ENCODE assay signal across 8 mouse cellular contexts in the genomic region with DNA sequence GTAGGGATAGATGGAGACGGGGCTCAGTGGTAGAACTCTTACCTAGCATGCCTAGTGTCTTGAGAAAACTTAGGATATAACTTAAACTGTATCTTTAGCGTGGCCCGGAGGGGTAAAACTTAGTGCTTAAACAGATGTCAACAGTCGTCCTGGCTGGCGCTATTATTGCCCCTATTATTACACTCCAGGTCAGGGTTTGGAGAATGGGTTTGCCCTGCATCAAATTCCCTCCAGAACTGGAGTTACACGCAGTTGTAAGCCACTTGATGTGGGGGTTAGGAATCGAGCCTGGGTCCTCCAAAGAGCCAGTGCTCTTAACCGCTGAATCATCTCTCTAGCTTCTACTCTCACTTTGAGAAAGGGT. TPM values are rescaled to one million over a fixed set of nuclear protein-coding genes. Genes with fewer than 3 reads are reported as not detected.
DNase-seq lines count a peak whose midpoint lies in the region; ATAC-seq and TF ChIP-seq lines count a peak whose summit lies in the region.

No protein-coding gene starts in this region.

- ATAC-seq in heart, embryonic 14.5 days (ENCODE audit: insufficient number of reproducible peaks, insufficient read depth, low FRiP score, low read depth), result no peak
- no peak for ATAC-seq in G1E (ENCODE audit: extremely low read depth, insufficient number of reproducible peaks, low FRiP score, poor library complexity, severe bottlenecking)
- ATAC-seq in forebrain, embryonic 15.5 days (replicated peaks), result peak; percentile 53; the same call in 1 of the 2 replicates
- ATAC-seq in liver, embryonic 16.5 days (ENCODE audit: low read depth), result no peak

- peak overlapping the region; percentile 93 for H3K4me2 ChIP-seq in heart, embryonic 14.5 days (ENCODE audit: low read length)
- peak overlapping the region; percentile 62 for H3K4me2 ChIP-seq in forebrain, embryonic 15.5 days (replicated peaks)
- peak overlapping the region; percentile 92 for H3K4me2 ChIP-seq in liver, embryonic 16.5 days (ENCODE audit: low read depth, low read length)

- no peak overlapping the region for H3K27ac ChIP-seq in heart, embryonic 14.5 days (replicated peaks in 1 of 2; ENCODE audit: control insufficient read depth in 1 of 2, insufficient read depth in 1 of 2, low read depth in 2 of 2, low read length in 2 of 2)
- H3K27ac ChIP-seq in forebrain, embryonic 15.5 days (replicated peaks), result peak overlapping the region; percentile 13
- H3K27ac ChIP-seq in liver, embryonic 16.5 days (ENCODE audit: low read length), result peak overlapping the region; percentile 88

- H3K36me3 ChIP-seq in heart, embryonic 14.5 days (ENCODE audit: control insufficient read depth, insufficient read depth, low read length), result peaks cover 45% of the 10 kb centered on the region
- H3K36me3 ChIP-seq in G1E (replicated peaks), result peaks cover 58% of the 10 kb centered on the region
- H3K36me3 ChIP-seq in forebrain, embryonic 15.5 days, result 0 out of 2 replicates have a peak, but pooled peaks cover 5% of the 10 kb centered on the region
- H3K36me3 ChIP-seq in liver, embryonic 16.5 days (ENCODE audit: control insufficient read depth, insufficient read depth), result peaks cover 25% of the 10 kb centered on the region

- peaks cover 0 to 7% of the 10 kb centered on the region in 2 experiments; a peak in 2 of 4 replicates for H3K4me1 ChIP-seq in heart, embryonic 14.5 days (ENCODE audit: control insufficient read depth in 2 of 2, insufficient read depth in 2 of 2, low read length in 2 of 2)
- peaks cover 70% of the 10 kb centered on the region for H3K4me1 ChIP-seq in G1E (ENCODE audit: insufficient read depth, low read depth, low read length)
- peaks cover 19% of the 10 kb centered on the region for H3K4me1 ChIP-seq in forebrain, embryonic 15.5 days
- H3K4me1 ChIP-seq in liver, embryonic 16.5 days (ENCODE audit: control insufficient read depth, low read depth, low read length), result peaks cover 46% of the 10 kb centered on the region

- no peak for DNase-seq in heart, adult 11 months
- no peak for DNase-seq in G1E (ENCODE audit: low spot score)
- no peak for DNase-seq in retina, postnatal 1 day
- DNase-seq in retina, embryonic 14.5 days (ENCODE audit: low spot score), result no peak
- DNase-seq in gastrocnemius, adult 8-10 months (ENCODE audit: low spot score in 2 of 2), result no peak

- no peak for TF ChIP-seq CTCF in G1E (IDR thresholded peaks at IDR 0.05; ENCODE audit: low read depth, low read length)

- WGBS in heart, embryonic 14.5 days, result 9% methylated on average over 8 of the region's 8 CpGs
- WGBS in forebrain, embryonic 15.5 days, result 13% methylated on average over 8 of the region's 8 CpGs
- 11% methylated on average over 8 of the region's 8 CpGs for WGBS in liver, embryonic 16.5 days (ENCODE audit: insufficient replicate concordance)

- no peaks in the 10 kb centered on the region for H3K9me3 ChIP-seq in heart, embryonic 14.5 days (ENCODE audit: control insufficient read depth, low read length)
- H3K9me3 ChIP-seq in G1E (replicated peaks), result no peaks in the 10 kb centered on the region
- no peaks in the 10 kb centered on the region for H3K9me3 ChIP-seq in forebrain, embryonic 15.5 days
- no peaks in the 10 kb centered on the region for H3K9me3 ChIP-seq in liver, embryonic 16.5 days (replicated peaks; ENCODE audit: control insufficient read depth, low read length)

- H3K9ac ChIP-seq in heart, embryonic 14.5 days (ENCODE audit: low read length), result peak overlapping the region; percentile 82
- H3K9ac ChIP-seq in forebrain, embryonic 15.5 days (replicated peaks), result peak overlapping the region; percentile 48
- H3K9ac ChIP-seq in liver, embryonic 16.5 days (ENCODE audit: low read depth, low read length), result peak overlapping the region; percentile 79

- H3K4me3 ChIP-seq in heart, embryonic 14.5 days (ENCODE audit: control insufficient read depth in 1 of 2, insufficient read depth in 1 of 2, low read depth in 1 of 2, low read length in 2 of 2), result peak overlapping the region; percentile 81 to 88
- peak overlapping the region; percentile 86 for H3K4me3 ChIP-seq in G1E (ENCODE audit: low read depth, low read length)
- H3K4me3 ChIP-seq in forebrain, embryonic 15.5 days, result peak overlapping the region; percentile 55
- peak overlapping the region; percentile 78 for H3K4me3 ChIP-seq in liver, embryonic 16.5 days (ENCODE audit: low read depth, low read length)

- H3K27me3 ChIP-seq in heart, embryonic 14.5 days (ENCODE audit: control insufficient read depth, insufficient read depth, low read length), result no peaks in the 10 kb centered on the region
- no peaks in the 10 kb centered on the region for H3K27me3 ChIP-seq in G1E (ENCODE audit: insufficient read depth, low read length)
- no peaks in the 10 kb centered on the region for H3K27me3 ChIP-seq in forebrain, embryonic 15.5 days
- no peaks in the 10 kb centered on the region for H3K27me3 ChIP-seq in liver, embryonic 16.5 days (ENCODE audit: control insufficient read depth, insufficient read depth, low read depth, low read length)

RNA-seq across cellular contexts. Expression of a gene that starts 0.3 kb away (rescaled TPM):
- 18.0 and 18.1 TPM in 2 replicates for polyA plus RNA-seq in heart, embryonic 14.5 days (2014; fragmentation: Nextera tagmentation; extraction: Ambion mirVana)
- 72.2 and 79.8 TPM in 2 replicates for total RNA-seq in G1E (2014; fragmentation: Nextera tagmentation)
- total RNA-seq in G1E (2017), result 82.8 and 98.3 TPM in 2 replicates
- polyA plus RNA-seq in G1E (2012), result 45.1 and 53.4 TPM in 2 replicates
- polyA plus RNA-seq in forebrain, embryonic 15.5 days (2015; fragmentation: Nextera tagmentation; extraction: Ambion mirVana), result 16.2 and 16.3 TPM in 2 replicates
- polyA plus RNA-seq in liver, embryonic 16.5 days (2015; fragmentation: Nextera tagmentation; extraction: Ambion mirVana), result 24.0 and 24.2 TPM in 2 replicates
- not detected for total RNA-seq in gastrocnemius, adult 8-10 months (2022)

RNA-seq across cellular contexts. Expression of a gene that starts 10.3 kb away (rescaled TPM):
- 188 and 214 TPM in 2 replicates for polyA plus RNA-seq in heart, embryonic 14.5 days (2014; fragmentation: Nextera tagmentation; extraction: Ambion mirVana)
- total RNA-seq in G1E (2014; fragmentation: Nextera tagmentation), result 275 and 281 TPM in 2 replicates
- total RNA-seq in G1E (2017), result 312 and 341 TPM in 2 replicates
- 6.0 and 7.1 TPM in 2 replicates for polyA plus RNA-seq in G1E (2012)
- 128 and 144 TPM in 2 replicates for polyA plus RNA-seq in forebrain, embryonic 15.5 days (2015; fragmentation: Nextera tagmentation; extraction: Ambion mirVana)
- 186 and 211 TPM in 2 replicates for polyA plus RNA-seq in liver, embryonic 16.5 days (2015; fragmentation: Nextera tagmentation; extraction: Ambion mirVana)
- total RNA-seq in gastrocnemius, adult 8-10 months (2022), result under 1 TPM in 1 of 4 experiments, not detected in 3; 0.25 TPM

RNA-seq across cellular contexts. Expression of a gene that starts 31.6 kb away (rescaled TPM):
- 288 and 291 TPM in 2 replicates for polyA plus RNA-seq in heart, embryonic 14.5 days (2014; fragmentation: Nextera tagmentation; extraction: Ambion mirVana)
- total RNA-seq in G1E (2014; fragmentation: Nextera tagmentation), result 95.1 and 106 TPM in 2 replicates
- 210 and 276 TPM in 2 replicates for total RNA-seq in G1E (2017)
- polyA plus RNA-seq in G1E (2012), result 238 and 317 TPM in 2 replicates
- polyA plus RNA-seq in forebrain, embryonic 15.5 days (2015; fragmentation: Nextera tagmentation; extraction: Ambion mirVana), result 111 and 119 TPM in 2 replicates
- polyA plus RNA-seq in liver, embryonic 16.5 days (2015; fragmentation: Nextera tagmentation; extraction: Ambion mirVana), result 92.4 and 98.8 TPM in 2 replicates
- 100 to 1,000 TPM; 111 to 125 (median 118) TPM for total RNA-seq in gastrocnemius, adult 8-10 months (2022)

RNA-seq across cellular contexts. Expression of a gene that starts 45.3 kb away (rescaled TPM):
- polyA plus RNA-seq in heart, embryonic 14.5 days (2014; fragmentation: Nextera tagmentation; extraction: Ambion mirVana), result 69.2 and 70.2 TPM in 2 replicates
- total RNA-seq in G1E (2014; fragmentation: Nextera tagmentation) (65.8 and 66.2 TPM in 2 replicates), G1E (2017) (106 and 107 TPM in 2 replicates)
- polyA plus RNA-seq in G1E (2012), result 11.3 and 28.8 TPM in 2 replicates
- polyA plus RNA-seq in forebrain, embryonic 15.5 days (2015; fragmentation: Nextera tagmentation; extraction: Ambion mirVana), result 55.0 and 56.2 TPM in 2 replicates
- 28.7 and 31.4 TPM in 2 replicates for polyA plus RNA-seq in liver, embryonic 16.5 days (2015; fragmentation: Nextera tagmentation; extraction: Ambion mirVana)
- 10 to 100 TPM in 3 of 4 experiments, 1 to 10 TPM in 1; 9.1 to 13.1 (median 11.8) TPM for total RNA-seq in gastrocnemius, adult 8-10 months (2022)

RNA-seq across cellular contexts. Expression of a gene that starts 57.2 kb away (rescaled TPM):
- 38.5 and 41.9 TPM in 2 replicates for polyA plus RNA-seq in heart, embryonic 14.5 days (2014; fragmentation: Nextera tagmentation; extraction: Ambion mirVana)
- total RNA-seq in G1E (2014; fragmentation: Nextera tagmentation) (72.5 and 82.3 TPM in 2 replicates), G1E (2017) (86.3 and 91.1 TPM in 2 replicates)
- 7.5 and 10.0 TPM in 2 replicates for polyA plus RNA-seq in G1E (2012)
- polyA plus RNA-seq in forebrain, embryonic 15.5 days (2015; fragmentation: Nextera tagmentation; extraction: Ambion mirVana), result 36.3 and 36.6 TPM in 2 replicates
- polyA plus RNA-seq in liver, embryonic 16.5 days (2015; fragmentation: Nextera tagmentation; extraction: Ambion mirVana), result 21.2 and 22.3 TPM in 2 replicates
- total RNA-seq in gastrocnemius, adult 8-10 months (2022), result 10 to 100 TPM in 1 of 4 experiments, 1 to 10 TPM in 3; 7.4 to 10.3 (median 8.9) TPM

Comparison
In these comparisons a context has a peak if more than half of its experiments do, and no peak if none do; other contexts are left out.
1. H3K27ac ChIP-seq: peak in forebrain, embryonic 15.5 days (single experiment) and liver, embryonic 16.5 days (single experiment); none in heart, embryonic 14.5 days (0 of 2).
2. RNA of a gene that starts 10.3 kb away (polyA plus RNA-seq): 188 to 214 TPM in heart, embryonic 14.5 days, 186 to 211 TPM in liver, embryonic 16.5 days and 128 to 144 TPM in forebrain, embryonic 15.5 days; 6.0 to 7.1 TPM in G1E; every median in the first group is over 10 times any median in the second.
3. Peak in every context shown above with its lines, with median percentiles within 50 percentile points of each other: H3K4me2 ChIP-seq, H3K4me3 ChIP-seq and H3K9ac ChIP-seq.